Mouse (Mus musculus) heart, embryonic 14.5 days (tissue): Measurements from ENCODE around the gene Plod2. TPM values are rescaled to one million over a fixed set of nuclear protein-coding genes. Genes with fewer than 3 reads are reported as not detected.

Experiments used
- ATAC-seq: fragments of 200-750 bp; cut with Nextera tagmentation; 2 replicates; pipeline ENCODE4 v1.8.0; 2017; ENCODE audit warnings: low read depth, moderate TSS enrichment; ENCODE audit not compliant: insufficient number of reproducible peaks, insufficient read depth, low FRiP score
- H3K27ac ChIP-seq, 2 experiments: fragments of 200-500 bp in 1 of 2; fragments of 300-500 bp in 1 of 2; sonication (generic) in 1 of 2; replicated peaks in 1 of 2; 2 replicates each; pipeline ENCODE4 v1.5.1; 2012 to 2014; ENCODE audit warnings: low read depth in 2 of 2, low read length in 2 of 2, control low read depth in 1 of 2, mild to moderate bottlenecking in 1 of 2, mixed read lengths in 1 of 2; ENCODE audit not compliant: control insufficient read depth in 1 of 2, insufficient read depth in 1 of 2
- H3K27me3 ChIP-seq: fragments of 300-500 bp; sonication (generic); 2 replicates; pipeline ENCODE4 v1.6.1; 2014; ENCODE audit warnings: mild to moderate bottlenecking, low read length, control low read depth; ENCODE audit not compliant: control insufficient read depth, insufficient read depth
- H3K36me3 ChIP-seq: fragments of 300-500 bp; sonication (generic); 2 replicates; pipeline ENCODE4 v1.6.1; 2014; ENCODE audit warnings: mild to moderate bottlenecking, control low read depth, low read length, mixed read lengths; ENCODE audit not compliant: control insufficient read depth, insufficient read depth
- H3K4me1 ChIP-seq, 2 experiments: fragments of 200-500 bp in 1 of 2; fragments of 300-500 bp in 1 of 2; sonication (generic) in 1 of 2; 2 replicates each; pipeline ENCODE4 v1.6.1; 2012 to 2014; ENCODE audit warnings: low read length in 2 of 2, control low read depth in 1 of 2, mixed read lengths in 1 of 2; ENCODE audit not compliant: control insufficient read depth in 2 of 2, insufficient read depth in 2 of 2
- H3K4me2 ChIP-seq: fragments of 300-500 bp; sonication (generic); 2 replicates; pipeline ENCODE4 v1.6.1; 2014; ENCODE audit warnings: mild to moderate bottlenecking, low read length
- H3K4me3 ChIP-seq, 2 experiments: fragments of 200-500 bp in 1 of 2; fragments of 300-500 bp in 1 of 2; sonication (generic) in 1 of 2; 2 replicates each; pipeline ENCODE4 v1.5.1; 2012 to 2014; ENCODE audit warnings: low read length in 2 of 2, mild to moderate bottlenecking in 2 of 2, control low read depth in 1 of 2, low read depth in 1 of 2, moderate library complexity in 1 of 2; ENCODE audit not compliant: control insufficient read depth in 1 of 2, insufficient read depth in 1 of 2
- H3K9ac ChIP-seq: fragments of 300-500 bp; sonication (generic); 2 replicates; pipeline ENCODE4 v1.6.1; 2014; ENCODE audit warnings: mild to moderate bottlenecking, low read length
- H3K9me3 ChIP-seq: fragments of 300-500 bp; sonication (generic); 2 replicates; pipeline ENCODE4 v1.6.1; 2016; ENCODE audit warnings: low read length, control low read depth; ENCODE audit not compliant: control insufficient read depth
- WGBS: fragments of 180-500 bp; shearing (Covaris S2); extraction: QIAGEN DNeasy Blood & Tissue Kit; methylation state at CpG from one replicate; pipeline ENCODE4 v1.1.7; 2014; 5-methylcytosine and 5-hydroxymethylcytosine counted together
- polyA plus RNA-seq: library from polyadenylated mRNA; unstranded; fragments of >200 nt; fragmentation: Nextera tagmentation; extraction: Ambion mirVana; gene quantifications from 2 replicates; pipeline ENCODE4 v1.2.1, GENCODE M21; 2014

The Plod2 gene
- polyA plus RNA-seq, 1 experiment from 2014 or later, result 35.1 TPM

GRCm38 (mm10) chr9:92546446-92546845 is 4.4 kb downstream of the Plod2 start:
- 84% methylated on average over 8 of the region's 8 CpGs for WGBS
- no peak overlapping the region for H3K9ac ChIP-seq
- peaks cover 12% of the 10 kb centered on the region; the same call in 1 of the 2 replicates for H3K36me3 ChIP-seq
- no peak overlapping the region for H3K4me2 ChIP-seq
- no peak overlapping the region for H3K4me3 ChIP-seq
- H3K4me1 ChIP-seq, result peaks cover 17 to 31% of the 10 kb centered on the region in 2 experiments
- H3K9me3 ChIP-seq, result no peaks in the 10 kb centered on the region
- ATAC-seq, result no peak
- H3K27ac ChIP-seq, result no peak overlapping the region
- H3K27me3 ChIP-seq, result no peaks in the 10 kb centered on the region

GRCm38 (mm10) chr9:92547106-92547505 is 5.1 kb downstream of the Plod2 start:
- H3K4me3 ChIP-seq, result no peak overlapping the region
- H3K27ac ChIP-seq, result no peak overlapping the region
- no peak for ATAC-seq
- H3K27me3 ChIP-seq, result no peaks in the 10 kb centered on the region
- peaks cover 14 to 31% of the 10 kb centered on the region in 2 experiments for H3K4me1 ChIP-seq
- no peak overlapping the region for H3K4me2 ChIP-seq
- no peak overlapping the region for H3K9ac ChIP-seq
- WGBS, result 76% methylated on average over 2 of the region's 2 CpGs
- H3K36me3 ChIP-seq, result peaks cover 12% of the 10 kb centered on the region; the same call in 1 of the 2 replicates
- no peaks in the 10 kb centered on the region for H3K9me3 ChIP-seq

GRCm38 (mm10) chr9:92547821-92548220 is 5.8 kb downstream of the Plod2 start:
- Histone ChIP-seq H3K27me3 (no peaks in the 10 kb centered on the region), H3K4me3 (no peak overlapping the region), H3K9ac (no peak overlapping the region), H3K27ac (no peak overlapping the region), H3K36me3 (peaks cover 12% of the 10 kb centered on the region; the same call in 1 of the 2 replicates), H3K4me1 (peaks cover 14 to 33% of the 10 kb centered on the region in 2 experiments), H3K9me3 (no peaks in the 10 kb centered on the region), H3K4me2 (no peak overlapping the region)
- no peak for ATAC-seq
- 94% methylated on average over 7 of the region's 7 CpGs for WGBS

DNA sequence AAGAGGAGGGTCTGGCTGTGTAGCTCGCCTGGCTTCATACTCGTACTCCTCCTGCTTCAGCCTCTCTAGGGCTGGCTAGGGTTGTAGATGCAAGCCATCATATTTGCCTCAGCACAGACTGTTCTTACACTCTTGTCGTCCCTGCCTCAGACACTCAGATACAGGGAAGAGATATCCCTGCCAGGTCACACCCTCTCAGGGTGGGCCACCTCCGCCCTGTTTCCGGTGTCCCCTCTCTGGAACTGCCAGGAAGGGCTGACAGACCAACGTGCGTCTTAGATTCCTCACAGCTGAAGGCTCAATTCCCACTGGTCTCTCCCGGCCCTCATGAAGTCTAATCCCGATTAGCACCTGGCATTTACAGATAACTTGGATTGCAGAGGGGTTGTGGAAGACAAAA is 6.6 kb downstream of the Plod2 start:
- no peak for ATAC-seq
- Histone ChIP-seq H3K27ac (no peak overlapping the region), H3K27me3 (no peaks in the 10 kb centered on the region), H3K4me2 (no peak overlapping the region), H3K36me3 (peaks cover 12% of the 10 kb centered on the region; the same call in 1 of the 2 replicates), H3K4me1 (peaks cover 14 to 34% of the 10 kb centered on the region in 2 experiments), H3K4me3 (no peak overlapping the region), H3K9ac (no peak overlapping the region), H3K9me3 (no peaks in the 10 kb centered on the region)
- 58% methylated on average over 9 of the region's 9 CpGs for WGBS

GRCm38 (mm10) chr9:92549811-92550490 is 7.9 kb downstream of the Plod2 start:
- H3K9ac ChIP-seq, result no peak overlapping the region
- ATAC-seq, result no peak
- H3K4me3 ChIP-seq, result no peak overlapping the region
- no peak overlapping the region for H3K4me2 ChIP-seq
- H3K27me3 ChIP-seq, result no peaks in the 10 kb centered on the region
- H3K4me1 ChIP-seq, result peaks cover 10 to 22% of the 10 kb centered on the region in 2 experiments
- H3K36me3 ChIP-seq, result peaks cover 12% of the 10 kb centered on the region; the same call in 1 of the 2 replicates
- H3K9me3 ChIP-seq, result no peaks in the 10 kb centered on the region
- 70% methylated on average over 11 of the region's 11 CpGs for WGBS
- H3K27ac ChIP-seq, result 0 out of 4 replicates have a peak overlapping the region, but pooled peaks of 1 of the 2 experiments have one; percentile 2

DNA sequence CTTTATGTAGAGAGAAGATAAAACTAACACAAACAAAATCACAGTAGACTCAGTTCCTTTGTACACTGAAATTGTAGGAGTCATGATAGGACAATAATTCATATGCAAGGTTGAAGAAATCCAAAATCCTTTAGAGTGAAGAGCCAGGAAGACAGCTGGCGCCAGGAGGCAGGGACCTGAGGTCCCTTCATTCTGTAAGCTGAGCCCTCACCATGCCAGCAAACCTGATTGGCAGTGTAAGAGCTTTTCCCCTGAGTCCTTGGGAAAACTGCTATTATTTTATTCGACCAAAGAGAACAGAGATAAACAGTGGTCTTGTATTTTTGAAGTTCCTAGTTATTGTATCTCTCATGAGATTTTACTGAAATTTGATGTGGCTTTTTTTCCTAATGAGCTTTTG is 9.0 kb downstream of the Plod2 start:
- Histone ChIP-seq H3K9me3 (no peaks in the 10 kb centered on the region), H3K27ac (no peak overlapping the region), H3K36me3 (peaks cover 12% of the 10 kb centered on the region; the same call in 1 of the 2 replicates), H3K4me1 (peaks cover 10 to 22% of the 10 kb centered on the region in 2 experiments), H3K4me3 (no peak overlapping the region), H3K9ac (no peak overlapping the region), H3K27me3 (no peaks in the 10 kb centered on the region), H3K4me2 (no peak overlapping the region)
- WGBS, result 73% methylated on average over 2 of the region's 2 CpGs
- no peak for ATAC-seq

DNA sequence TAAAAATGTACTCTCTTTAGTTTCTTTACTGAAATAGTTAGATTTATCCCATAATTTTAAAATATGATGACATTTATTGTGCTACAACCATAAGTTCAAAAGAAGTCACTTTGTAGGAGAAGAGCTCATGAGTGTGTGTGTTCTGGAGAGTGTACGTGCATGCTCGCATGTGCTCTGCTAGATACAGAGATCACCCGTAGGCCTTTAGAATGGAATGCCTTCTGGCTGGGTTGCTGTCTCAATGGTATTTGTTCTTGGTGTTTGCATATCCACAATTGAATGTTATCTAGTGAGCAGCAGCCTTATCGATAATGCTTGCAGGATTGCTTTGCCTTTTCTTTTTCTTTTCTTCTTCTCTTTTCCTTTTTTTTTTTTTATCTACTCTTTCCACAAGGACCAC is 9.6 kb downstream of the Plod2 start:
- 47% methylated on average over 4 of the region's 4 CpGs for WGBS
- Histone ChIP-seq H3K4me2 (no peak overlapping the region), H3K4me1 (peaks cover 10 to 22% of the 10 kb centered on the region in 2 experiments), H3K27me3 (no peaks in the 10 kb centered on the region), H3K9me3 (no peaks in the 10 kb centered on the region), H3K9ac (no peak overlapping the region), H3K4me3 (no peak overlapping the region), H3K27ac (no peak overlapping the region), H3K36me3 (peaks cover 12% of the 10 kb centered on the region; the same call in 1 of the 2 replicates)
- no peak for ATAC-seq
